Mouse (Mus musculus) ES-E14 (cell line): Measurements from ENCODE around the gene Snapc4. TPM values are rescaled to one million over a fixed set of nuclear protein-coding genes. Genes with fewer than 3 reads are reported as not detected.
A peak's percentile ranks its signal among the peaks of the same experiment; 100 is the strongest.

ENCODE experiments used
- DNase-seq: peaks from one replicate; pipeline ENCODE4 v3.0.0-alpha.2; 2013; ENCODE audit warnings: low read depth, low spot score
- H3K27ac ChIP-seq: 2 replicates; pipeline ENCODE4 v1.5.1; 2012; ENCODE audit warnings: low read depth, mild to moderate bottlenecking, low read length, moderate library complexity, mixed read lengths; ENCODE audit not compliant: poor library complexity, insufficient read depth, severe bottlenecking
- H3K36me3 ChIP-seq: 2 replicates; pipeline ENCODE4 v1.6.1; 2012; ENCODE audit warnings: mild to moderate bottlenecking, low read length, moderate library complexity, mixed read lengths; ENCODE audit not compliant: control insufficient read depth, poor library complexity, insufficient read depth, severe bottlenecking
- H3K4me1 ChIP-seq, 2 experiments: fragments of 150-350 bp in 1 of 2; sonication (generic) in 1 of 2; 2 replicates each; pipeline ENCODE4 v1.6.1; 2012; ENCODE audit warnings: low read length in 2 of 2, mild to moderate bottlenecking in 1 of 2, mixed read lengths in 1 of 2; ENCODE audit not compliant: control insufficient read depth in 2 of 2, insufficient read depth in 2 of 2, poor library complexity in 1 of 2
- H3K4me3 ChIP-seq, 2 experiments: fragments of 150-350 bp in 1 of 2; sonication (generic) in 1 of 2; 2 replicates each; pipeline ENCODE4 v1.5.1; 2012; ENCODE audit warnings: low read length in 2 of 2, low read depth in 1 of 2, mild to moderate bottlenecking in 1 of 2, mixed read lengths in 1 of 2; ENCODE audit not compliant: insufficient read depth in 1 of 2, poor library complexity in 1 of 2, severe bottlenecking in 1 of 2
- H3K9ac ChIP-seq: 2 replicates; pipeline ENCODE4 v1.6.1; 2012; ENCODE audit warnings: low read depth, mild to moderate bottlenecking, low read length, mixed read lengths; ENCODE audit not compliant: poor library complexity, insufficient read depth, severe bottlenecking
- H3K9me3 ChIP-seq: fragments of 150-350 bp; sonication (generic); 2 replicates; pipeline ENCODE4 v1.6.1; 2012; ENCODE audit warnings: low read depth, mild to moderate bottlenecking, low read length; ENCODE audit not compliant: control insufficient read depth, insufficient read depth
- CHD2 ChIP-seq: IDR thresholded peaks from 2 replicates; pipeline ENCODE4 v1.6.1; 2014; ENCODE audit warnings: mild to moderate bottlenecking, low read depth, low read length, inconsistent platforms
- HCFC1 ChIP-seq: IDR thresholded peaks from 2 replicates; pipeline ENCODE4 v1.6.1; 2012; ENCODE audit warnings: low read length, inconsistent platforms, borderline replicate concordance; ENCODE audit not compliant: insufficient read depth
- MAFK ChIP-seq: IDR thresholded peaks from 2 replicates; pipeline ENCODE4 v1.6.1; 2014; ENCODE audit warnings: mild to moderate bottlenecking, low read depth, low read length, inconsistent platforms; ENCODE audit not compliant: insufficient read depth
- ZC3H11A ChIP-seq: IDR thresholded peaks from 2 replicates; pipeline ENCODE4 v1.6.1; 2012; ENCODE audit warnings: low read depth, mild to moderate bottlenecking, inconsistent platforms, low read length, borderline replicate concordance
- ZNF384 ChIP-seq: IDR thresholded peaks from 2 replicates; pipeline ENCODE4 v1.6.1; 2012; ENCODE audit warnings: low read depth, low read length, inconsistent platforms
- in situ Hi-C, 2 experiments: fragments of 600-800 bp; cut with MboI; formaldehyde crosslinking; loops; one replicate each; pipeline ENCODE4 v1.15.1; 2025; ENCODE audit warnings: low sequenced_read_pairs in 2 of 2, inconsistent platforms in 1 of 2; ENCODE audit not compliant: unreplicated experiment in 2 of 2
- total RNA-seq: library from RNA; depleted of rRNA; stranded (reverse); fragments of 300-350 nt; gene quantifications from 2 replicates; pipeline ENCODE4 v1.2.3, GENCODE M21; 2012

The Snapc4 gene
- total RNA-seq, 1 experiment, result 79.2 TPM

DNA sequence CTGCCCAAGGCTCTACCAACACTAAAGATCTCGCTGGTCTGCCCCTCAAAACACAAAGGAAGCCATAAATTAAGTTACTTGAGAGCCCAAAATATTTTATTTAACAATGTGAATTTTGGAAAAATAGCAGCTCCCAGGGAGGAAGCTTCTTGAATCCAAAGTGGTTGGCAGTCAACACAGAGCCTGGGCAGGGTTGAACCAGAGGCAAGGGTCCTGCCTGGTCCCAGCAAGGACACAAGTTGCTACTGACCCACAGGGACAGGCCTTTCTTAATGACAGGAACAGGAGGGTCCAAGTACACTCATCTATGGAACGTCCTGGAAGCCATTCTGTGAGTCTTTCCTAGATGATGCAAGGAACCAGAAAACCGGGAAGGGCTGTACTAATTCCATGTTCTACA, 28.9 kb upstream of the Snapc4 start:
- TF ChIP-seq ZC3H11A (no peak), HCFC1 (no peak), MAFK (no peak), ZNF384 (no peak), CHD2 (no peak)
- H3K36me3 ChIP-seq, result peaks cover 19% of the 10 kb centered on the region
- no peak overlapping the region for H3K9ac ChIP-seq

GRCm38 (mm10) chr2:26408515-26409356, 28.3 kb upstream of the Snapc4 start, which contains the start of gene Inpp5e:
Gene Inpp5e, minus strand, starts transcription at chr2:26409203.
- peaks cover 0 to 5% of the 10 kb centered on the region in 2 experiments; a peak in 1 of 4 replicates for H3K4me1 ChIP-seq
- H3K9me3 ChIP-seq, result no peaks in the 10 kb centered on the region
- peak within 1 kb of the TSS; percentile 82 to 91 for H3K4me3 ChIP-seq
- peak; percentile 85 for DNase-seq
- in situ Hi-C loops, result no loop called here
- peak within 1 kb of the TSS; percentile 83 for H3K9ac ChIP-seq
- TF ChIP-seq MAFK (no peak), HCFC1 (peak; percentile 68; the same call in 1 of the 2 replicates)
- H3K36me3 ChIP-seq, result peaks cover 15% of the 10 kb centered on the region
- no peak within 1 kb of the TSS for H3K27ac ChIP-seq

More for the DNA sequence above, 28.9 kb upstream of the Snapc4 start:
- H3K4me3 ChIP-seq, result no peak overlapping the region
- no peaks in the 10 kb centered on the region for H3K9me3 ChIP-seq
- DNase-seq, result no peak
- no peak overlapping the region for H3K27ac ChIP-seq
- in situ Hi-C loops, result no loop called here
- peaks cover 0 to 5% of the 10 kb centered on the region in 2 experiments; a peak in 1 of 4 replicates for H3K4me1 ChIP-seq

GRCm38 (mm10) chr2:26403306-26403705, 22.9 kb upstream of the Snapc4 start:
- DNase-seq, result no peak
- no peak for TF ChIP-seq HCFC1
- no peaks in the 10 kb centered on the region for H3K9me3 ChIP-seq
- no peak overlapping the region for H3K9ac ChIP-seq
- in situ Hi-C loops, result no loop called here
- H3K4me3 ChIP-seq, result no peak overlapping the region
- peaks cover 22% of the 10 kb centered on the region; the same call in 1 of the 2 replicates for H3K36me3 ChIP-seq
- no peak overlapping the region for H3K27ac ChIP-seq
- peaks cover 0 to 2% of the 10 kb centered on the region in 2 experiments; a peak in 1 of 4 replicates for H3K4me1 ChIP-seq

- no peak for DNase-seq
- Histone ChIP-seq H3K36me3 (peaks cover 28% of the 10 kb centered on the region), H3K4me3 (no peak overlapping the region), H3K27ac (no peak overlapping the region), H3K9me3 (no peaks in the 10 kb centered on the region), H3K9ac (no peak overlapping the region), H3K4me1 (no peaks in the 10 kb centered on the region)
- TF ChIP-seq CHD2, result no peak
- TF ChIP-seq HCFC1, result no peak
- no peak for TF ChIP-seq MAFK
- no peak for TF ChIP-seq ZC3H11A
- TF ChIP-seq ZNF384, result no peak
- in situ Hi-C loops, result no loop called here
These were observed 21.8 kb upstream of the Snapc4 start for GRCm38 (mm10) chr2:26402265-26402664.

GRCm38 (mm10) chr2:26401023-26401422, 20.6 kb upstream of the Snapc4 start:
- Histone ChIP-seq H3K9ac (no peak overlapping the region), H3K27ac (no peak overlapping the region; the same call in 1 of the 2 replicates), H3K36me3 (peaks cover 35% of the 10 kb centered on the region), H3K9me3 (no peaks in the 10 kb centered on the region), H3K4me1 (no peaks in the 10 kb centered on the region), H3K4me3 (no peak overlapping the region)
- DNase-seq, result no peak
- in situ Hi-C loops, result no loop called here
- TF ChIP-seq HCFC1, result no peak
- no peak for TF ChIP-seq ZNF384
- no peak for TF ChIP-seq MAFK
- TF ChIP-seq ZC3H11A, result no peak
- TF ChIP-seq CHD2, result no peak
